ENCODE assay signal across 14 mouse cellular contexts in the genomic region with DNA sequence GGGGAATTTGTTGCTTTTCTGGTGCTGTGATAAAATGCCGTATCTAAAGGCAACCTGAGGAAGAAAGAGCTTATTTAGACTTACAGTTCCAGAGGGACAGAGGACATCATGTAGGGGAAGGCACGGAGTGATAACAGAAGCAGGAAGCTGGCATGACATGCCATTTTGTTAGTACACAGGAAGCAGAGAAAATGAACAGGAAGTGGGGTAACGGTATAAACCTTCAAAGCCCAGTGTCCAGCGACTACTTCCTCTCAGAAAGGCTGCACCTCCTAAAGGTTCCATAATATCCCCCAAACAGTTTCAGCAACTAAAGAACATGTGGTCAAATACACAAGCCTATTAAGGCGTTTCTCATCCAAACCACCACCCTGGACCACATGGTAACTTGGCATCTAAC. TPM values are rescaled to one million over a fixed set of nuclear protein-coding genes. Genes with fewer than 3 reads are reported as not detected.
DNase-seq lines count a peak whose midpoint lies in the region; ATAC-seq lines count a peak whose summit lies in the region.
"Had no signal": no experiment of that assay in that cellular context is flagged by ENCODE, and none has a peak within 500 bp of the region (broad histone marks: within the 10 kb centered on the region; RNA-seq: fewer than 3 reads in every experiment).

No protein-coding gene starts in this region.

- intact Hi-C loops in heart, postnatal 25 days (cut with DNase I): no loop called here

- peaks cover 45% of the 10 kb centered on the region for H3K4me1 ChIP-seq in heart, embryonic 15.5 days (replicated peaks)

- H3K9me3 ChIP-seq in heart, embryonic 15.5 days (replicated peaks): no peaks in the 10 kb centered on the region
- H3K9me3 ChIP-seq: embryonic facial prominence, embryonic 10.5 days; forebrain, embryonic 12.5 days; midbrain, embryonic 15.5 days had no signal

- DNase-seq in heart, postnatal 25 days (ENCODE audit: low spot score): no peak
- DNase-seq in thymus, postnatal 14 days: peak; percentile 43
- no peak for DNase-seq in thymus, postnatal 25 days
- no peak for DNase-seq in ovary, postnatal 36 days (ENCODE audit: low spot score)
- DNase-seq in adipocyte (ENCODE audit: low spot score): no peak
- DNase-seq: cerebellum, adult 11-12 months; gastrocnemius, postnatal 10 days; kidney, adult 18-20 months had no signal

- H3K36me3 ChIP-seq in heart, embryonic 15.5 days: no peaks in the 10 kb centered on the region
- H3K36me3 ChIP-seq: embryonic facial prominence, embryonic 10.5 days; forebrain, embryonic 12.5 days; midbrain, embryonic 15.5 days had no signal

- 68% methylated on average over 5 of the region's 5 CpGs for WGBS in heart, embryonic 15.5 days

- H3K27ac ChIP-seq in heart, embryonic 15.5 days: peak overlapping the region; percentile 59; the same call in 1 of the 2 replicates
- H3K27ac ChIP-seq: embryonic facial prominence, embryonic 10.5 days; forebrain, embryonic 12.5 days; liver, embryonic 14.5 days; midbrain, embryonic 15.5 days had no signal

- H3K4me2 ChIP-seq in heart, embryonic 15.5 days: no peak overlapping the region
- H3K4me2 ChIP-seq: forebrain, embryonic 12.5 days; midbrain, embryonic 15.5 days had no signal

- ATAC-seq in heart, embryonic 15.5 days (replicated peaks; ENCODE audit: insufficient number of reproducible peaks, insufficient read depth, low FRiP score, low read depth): no peak
- peak; percentile 65 for ATAC-seq in inflammation-experienced regulatory T-cells, adult 6 months
- ATAC-seq: midbrain, embryonic 15.5 days had no signal

- H3K27me3 ChIP-seq in heart, embryonic 15.5 days: no peaks in the 10 kb centered on the region
- H3K27me3 ChIP-seq: forebrain, embryonic 12.5 days; midbrain, embryonic 15.5 days had no signal

- H3K9ac ChIP-seq in heart, embryonic 15.5 days: no peak overlapping the region
- H3K9ac ChIP-seq: forebrain, embryonic 12.5 days; liver, embryonic 14.5 days; midbrain, embryonic 15.5 days had no signal

- no peak overlapping the region for H3K4me3 ChIP-seq in heart, embryonic 15.5 days
- H3K4me3 ChIP-seq: embryonic facial prominence, embryonic 10.5 days; forebrain, embryonic 12.5 days; midbrain, embryonic 15.5 days had no signal

RNA-seq across cellular contexts. Expression of a gene that starts 10.2 kb away (rescaled TPM):
- 9.2 TPM in 2 replicates for polyA plus RNA-seq in heart, embryonic 15.5 days (2015; fragmentation: Nextera tagmentation; extraction: Ambion mirVana)
- total RNA-seq in heart, postnatal 25 days (2021): 10 to 100 TPM; 78.9 to 81.0 TPM
- 1 to 10 TPM; 3.7 to 4.3 (median 3.7) TPM for polyA plus RNA-seq in inflammation-experienced regulatory T-cells, adult 6 months (2017; shearing (Covaris generic))
